Mouse (Mus musculus) mouse trophoblast stem cell (cell line): ENCODE measurements around the gene Clint1.

Experiments
- in situ Hi-C, 2 experiments: fragments of 300-500 bp; cut with MseI, MboI; formaldehyde crosslinking; loops; 2 replicates in 1 of 2; 3 replicates in 1 of 2; pipeline ENCODE4 v1.15.1; 2025

Clint1 gene

DNA sequence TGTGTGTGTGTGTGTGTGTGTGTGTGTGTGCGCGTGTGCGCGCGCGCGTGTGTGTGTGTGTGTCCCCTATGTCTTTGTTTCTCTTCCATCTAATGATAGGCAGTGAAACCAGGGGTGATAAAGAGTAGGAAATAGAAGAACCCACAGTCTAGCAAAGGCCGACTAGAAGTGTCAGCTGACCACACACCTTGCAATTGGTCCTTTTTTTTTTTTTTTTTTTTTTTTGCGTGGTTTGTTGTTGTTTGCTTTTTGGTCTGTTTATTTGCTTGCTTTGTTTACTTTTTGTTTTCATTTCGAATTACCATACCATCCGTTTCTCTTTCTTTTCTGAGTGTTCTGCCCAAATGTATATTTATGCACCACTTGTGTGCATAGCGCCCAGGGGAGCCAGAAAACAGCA is 3.6 kb upstream of the Clint1 start:
- in situ Hi-C loops, result no loop called here

- in situ Hi-C loops, result no loop called here
Measured at GRCm38 (mm10) chr11:45849203-45849602, 2.6 kb upstream of the Clint1 start.

GRCm38 (mm10) chr11:45849859-45850258 is 2.0 kb upstream of the Clint1 start:
- in situ Hi-C loops, result no loop called here

DNA sequence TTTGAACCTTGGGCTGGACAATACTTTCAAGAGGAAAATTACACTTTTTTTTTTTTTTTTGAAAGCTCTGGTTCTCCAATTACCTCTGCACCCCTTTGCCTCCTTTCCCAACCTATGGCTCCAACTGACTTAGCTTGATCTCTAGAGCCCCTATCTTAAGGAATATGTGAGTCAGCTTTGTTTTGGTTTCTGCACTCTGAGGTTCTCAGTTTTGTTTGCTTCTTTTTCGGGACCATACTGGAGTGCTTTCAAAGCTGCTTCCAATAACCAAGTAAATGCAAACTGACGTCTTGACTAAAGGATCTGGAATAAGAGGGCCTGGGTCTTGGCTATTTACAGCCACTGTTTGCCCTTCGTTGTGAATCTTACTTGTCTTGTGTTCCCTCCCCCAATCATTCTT is 1.5 kb upstream of the Clint1 start:
- in situ Hi-C loops, result no loop called here

GRCm38 (mm10) chr11:45852124-45852994 is 508 bp downstream of the Clint1 start:
- in situ Hi-C loops, result no loop called here

DNA sequence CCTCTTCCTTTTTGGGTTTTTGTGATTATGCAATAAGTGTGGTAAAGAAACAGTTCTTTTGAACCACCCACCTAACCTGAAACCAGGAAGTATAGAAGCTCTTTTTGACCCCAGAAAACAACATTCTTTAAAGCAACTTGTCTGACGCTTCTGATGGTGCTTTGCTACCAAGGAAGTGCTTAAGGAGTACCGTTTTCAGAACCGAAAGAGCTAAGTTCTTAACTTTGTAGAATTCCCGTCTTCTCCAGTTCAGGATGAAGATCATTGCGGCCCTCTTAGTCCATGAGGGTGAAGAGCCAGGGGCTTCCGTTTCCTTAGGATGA is 1.1 kb downstream of the Clint1 start:
- in situ Hi-C loops, result no loop called here

DNA sequence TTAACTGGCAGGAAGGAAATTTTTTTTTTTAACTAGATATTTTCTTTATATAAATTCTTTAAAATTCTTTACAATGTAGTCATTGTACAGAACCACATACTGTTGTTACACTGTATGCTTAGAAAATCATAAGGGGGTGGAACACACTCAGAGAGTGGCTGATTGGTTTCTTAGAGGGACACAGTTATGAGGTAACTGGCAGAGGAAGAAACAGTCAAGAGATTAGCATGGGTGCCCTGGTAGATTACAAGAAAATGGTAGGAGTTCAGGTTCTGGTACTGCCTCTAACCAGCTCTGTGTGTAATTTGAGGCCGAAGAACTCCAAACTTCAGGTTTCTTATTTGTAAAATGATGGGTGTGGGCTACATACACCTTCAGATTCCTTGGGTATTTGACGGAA is 2.1 kb downstream of the Clint1 start:
- in situ Hi-C loops, result no loop called here

DNA sequence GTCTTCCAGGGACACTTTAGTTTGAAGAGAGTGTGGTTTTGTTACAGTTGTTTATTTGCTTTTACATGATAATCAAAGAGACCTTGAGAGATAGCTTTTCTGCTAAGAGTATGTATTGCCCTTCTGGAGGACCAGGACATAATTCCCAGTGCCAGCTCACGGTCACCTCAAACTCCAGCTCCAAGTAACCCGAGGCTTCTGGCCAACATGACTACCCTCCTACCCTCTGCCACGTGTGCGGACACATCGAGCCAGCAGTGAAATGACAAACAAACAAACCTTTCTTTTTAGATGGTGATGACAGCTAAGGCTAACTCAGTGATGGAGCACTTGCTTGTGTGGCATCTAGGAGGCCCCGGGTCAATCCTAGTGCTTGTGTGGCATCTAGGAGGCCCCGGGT is 2.5 kb downstream of the Clint1 start:
- in situ Hi-C loops, result no loop called here

DNA sequence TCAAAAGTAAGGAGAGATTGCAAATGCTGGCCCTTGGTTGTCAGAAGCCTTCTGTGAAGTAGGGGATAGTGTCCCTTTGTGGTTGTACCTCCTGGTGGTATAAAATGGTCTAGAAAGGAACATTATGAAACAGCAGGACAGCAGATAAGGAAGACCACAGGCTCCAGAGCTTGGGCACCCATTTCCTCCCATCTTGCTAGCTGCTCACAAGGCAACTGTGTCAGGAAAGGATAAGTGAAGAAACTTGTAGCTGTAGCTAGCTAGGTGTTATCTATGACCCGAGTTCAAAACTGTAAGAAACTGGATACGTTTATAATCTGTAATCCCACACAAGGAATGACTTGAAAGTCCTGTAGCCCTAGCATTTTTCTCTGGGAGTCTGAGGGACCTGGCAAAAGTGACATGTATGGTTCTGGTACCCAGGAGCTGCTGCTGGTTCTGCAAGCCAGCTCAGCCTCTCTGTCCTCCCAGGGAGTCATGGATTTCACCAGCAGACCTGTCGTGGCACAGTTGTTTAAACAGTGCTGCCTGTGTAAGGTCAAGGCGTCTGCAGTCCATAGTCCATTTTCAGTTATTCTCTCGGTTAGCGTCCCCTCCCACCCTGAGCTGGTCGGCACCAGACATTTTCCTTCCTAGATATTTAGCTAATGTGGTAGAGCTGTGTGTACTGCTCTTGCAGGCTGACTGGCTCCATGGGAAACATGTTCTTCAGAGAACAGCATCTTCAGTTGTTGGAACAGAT is 3.7 kb downstream of the Clint1 start:
- in situ Hi-C loops, result no loop called here

- in situ Hi-C loops, result no loop called here
Measured at GRCm38 (mm10) chr11:45856149-45856516, 4.3 kb downstream of the Clint1 start.

- in situ Hi-C loops, result no loop called here
Measured at GRCm38 (mm10) chr11:45861334-45861733, 9.5 kb downstream of the Clint1 start.

- in situ Hi-C loops, result no loop called here
Measured at GRCm38 (mm10) chr11:45864409-45864808, 12.6 kb downstream of the Clint1 start.

DNA sequence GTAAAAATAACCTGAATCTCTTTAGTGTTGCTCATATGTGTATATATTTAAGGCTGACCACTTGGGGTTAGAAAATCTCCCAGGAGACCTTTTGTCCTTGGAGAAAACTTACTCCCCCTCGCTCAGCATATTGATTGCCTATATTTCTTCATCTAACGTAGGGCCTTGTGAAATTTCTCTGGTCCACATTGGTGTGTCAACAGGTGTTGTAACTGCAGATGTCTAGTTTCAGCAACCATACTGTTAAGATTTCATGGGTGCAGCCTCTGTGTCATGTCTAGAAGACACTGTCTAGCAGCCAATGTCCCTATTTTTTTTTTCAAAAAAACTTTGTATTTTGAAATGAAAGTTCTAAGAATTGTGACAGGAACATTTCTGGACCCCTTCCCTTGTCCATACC is 14.0 kb downstream of the Clint1 start:
- in situ Hi-C loops, result no loop called here

DNA sequence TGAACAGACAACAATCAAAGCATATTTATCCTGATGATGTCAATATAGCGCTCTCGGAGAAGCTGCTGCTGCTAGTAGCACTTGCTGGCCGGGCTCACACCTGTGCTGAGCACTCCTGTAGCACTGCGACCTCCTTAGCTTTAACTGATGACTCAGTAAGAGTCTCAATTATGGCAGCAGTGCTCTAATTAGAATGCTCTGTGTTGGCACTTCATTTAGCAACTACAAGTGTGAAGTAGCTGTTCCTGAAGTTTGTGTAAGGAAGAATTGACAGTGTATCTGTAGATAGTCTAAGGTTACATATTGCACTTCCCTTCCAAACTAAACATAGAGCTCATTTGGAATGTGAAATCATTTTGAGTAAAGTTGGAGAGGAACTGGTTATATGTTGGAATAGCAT is 14.7 kb downstream of the Clint1 start:
- in situ Hi-C loops, result no loop called here

DNA sequence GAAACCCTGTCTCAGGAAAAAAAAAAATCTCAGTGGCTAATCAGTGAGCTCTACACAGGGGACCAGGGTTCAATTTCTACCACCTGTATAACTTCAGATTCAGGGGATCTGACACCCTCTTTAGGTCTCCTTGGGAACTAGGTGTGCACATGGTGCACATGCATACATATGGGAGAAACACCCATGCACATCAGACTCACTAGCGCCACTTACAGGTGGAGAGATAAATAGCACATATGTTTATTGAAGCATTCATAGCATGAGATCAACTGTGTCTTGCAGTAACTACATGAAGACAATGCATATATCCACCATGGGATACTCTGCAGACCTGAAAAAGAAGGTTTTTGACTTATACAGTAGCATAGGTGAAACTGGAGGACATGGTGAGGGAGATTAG is 21.8 kb downstream of the Clint1 start:
- in situ Hi-C loops, result loop anchor here in 1 of 2 experiments (10.0 kb wide), 1 partner anchor 119 kb away; no protein-coding TSS in a partner anchor

DNA sequence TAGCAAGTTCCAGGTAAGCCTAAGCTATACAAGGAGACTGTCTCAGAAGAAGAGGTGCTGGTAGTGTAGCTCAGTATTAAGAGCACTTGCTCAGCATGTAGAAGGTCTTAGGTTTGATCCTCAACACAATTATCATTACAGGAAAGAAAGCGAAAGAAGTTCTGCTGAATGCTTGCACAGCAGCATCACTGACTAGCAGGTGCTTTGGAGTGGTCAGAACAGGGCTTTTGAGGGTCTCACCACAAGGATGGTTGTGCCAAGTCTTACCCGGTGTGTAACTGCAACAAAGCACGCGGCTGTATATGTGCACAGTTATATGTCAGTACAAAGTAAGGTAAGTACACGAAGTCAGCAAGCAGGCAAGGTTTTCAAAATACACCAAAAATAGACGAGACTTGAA is 22.4 kb downstream of the Clint1 start:
- in situ Hi-C loops, result loop anchor here in 1 of 2 experiments (10.0 kb wide), 1 partner anchor 119 kb away; no protein-coding TSS in a partner anchor

GRCm38 (mm10) chr11:45875351-45875935 is 23.6 kb downstream of the Clint1 start:
- in situ Hi-C loops, result loop anchor here in 1 of 2 experiments (10.0 kb wide), 1 partner anchor 121 kb away; no protein-coding TSS in a partner anchor

GRCm38 (mm10) chr11:45876036-45876435 is 24.2 kb downstream of the Clint1 start:
- in situ Hi-C loops, result loop anchor here in 1 of 2 experiments (10.0 kb wide), 1 partner anchor 121 kb away; no protein-coding TSS in a partner anchor

- in situ Hi-C loops, result loop anchor here in 1 of 2 experiments (10.0 kb wide), 1 partner anchor 125 kb away; no protein-coding TSS in a partner anchor
Measured at GRCm38 (mm10) chr11:45879366-45879765, 27.5 kb downstream of the Clint1 start.

GRCm38 (mm10) chr11:45881026-45881682 is 29.3 kb downstream of the Clint1 start:
- in situ Hi-C loops, result loop anchor here (10.0 kb wide), 1 partner anchor 86 kb away; no protein-coding TSS in a partner anchor

DNA sequence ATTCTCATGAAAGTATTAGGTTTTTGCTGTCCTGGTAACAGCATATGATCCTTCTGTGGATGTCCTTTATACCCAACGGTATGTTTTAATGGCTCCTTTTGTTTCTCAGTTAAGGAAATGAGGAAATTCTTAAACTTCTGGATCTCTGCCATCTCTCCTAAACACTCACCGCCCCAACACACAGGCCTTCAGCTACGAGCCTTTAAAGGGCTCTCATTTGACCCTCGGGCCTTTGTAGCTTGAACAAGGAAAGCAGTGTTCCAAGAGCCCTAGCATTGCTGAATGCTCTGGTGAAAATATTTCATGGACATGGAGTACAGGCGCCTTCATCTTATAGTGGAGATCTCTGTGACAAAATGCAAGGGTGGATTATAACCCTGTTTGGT is 29.8 kb downstream of the Clint1 start:
- in situ Hi-C loops, result loop anchor here (10.0 kb wide), 1 partner anchor 87 kb away; no protein-coding TSS in a partner anchor
